Mouse (Mus musculus) gastrocnemius, postnatal 14 days (tissue): ENCODE measurements at regions not wholly inside any gene's neighbourhood (a gene's known extent, or its start where the extent isn't known, plus 50 kb on each side); places are given as distances from the start of the nearest gene placed in this dataset.

Experiments
- DNase-seq: peaks from one replicate; pipeline ENCODE4 v3.0.0; 2021; ENCODE audit warnings: mixed read lengths
- intact Hi-C: fragments of 180-260 bp; cut with DNase I; formaldehyde crosslinking; loops from one replicate; pipeline ENCODE4 v1.15.1; 2025; ENCODE audit warnings: low total_unique reads

- intact Hi-C loops: no loop called here
- DNase-seq: no peak
Measured at GRCm38 (mm10) chr16:51315608-51316007, 715.4 kb upstream of the Cblb start.

DNA sequence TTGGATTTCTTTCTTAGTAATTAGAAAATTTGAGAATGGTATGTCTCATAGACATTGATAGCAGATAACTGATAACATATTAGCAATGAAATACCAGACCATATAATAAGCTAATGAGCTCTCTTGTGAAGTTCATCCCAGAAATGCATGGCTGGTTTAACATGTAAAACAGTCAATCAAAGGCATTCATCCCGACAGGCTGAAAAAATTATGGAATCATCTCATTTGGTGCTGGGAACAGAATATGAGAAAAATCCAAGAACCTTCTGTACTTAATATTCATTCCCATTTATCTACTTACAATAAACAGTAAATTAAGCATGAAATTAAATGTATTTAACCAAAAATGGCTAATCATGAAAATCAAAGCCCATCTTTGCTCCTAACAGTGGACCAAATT lies 698.8 kb upstream of the Cblb start:
- no peak for DNase-seq
- intact Hi-C loops: no loop called here

DNA sequence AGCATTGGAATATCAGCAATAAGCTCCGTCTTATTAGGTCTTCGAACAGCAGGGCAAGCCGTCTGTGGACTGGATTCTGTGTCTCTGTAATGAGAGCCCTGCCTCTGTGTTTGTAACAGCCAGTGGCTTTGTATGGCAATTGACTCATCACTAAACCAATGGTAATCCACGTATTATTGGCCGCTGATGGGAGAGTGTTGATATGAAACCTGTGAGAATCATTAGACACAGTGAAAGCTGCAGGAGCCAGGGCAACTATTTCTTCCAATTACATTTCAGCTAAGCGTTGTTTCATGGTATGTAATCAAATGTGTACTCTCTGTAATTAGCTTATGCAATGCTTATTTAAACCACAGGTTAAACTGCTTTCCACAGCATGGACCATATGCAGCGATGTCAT lies 696.1 kb upstream of the Cblb start:
- intact Hi-C loops: no loop called here
- no peak for DNase-seq

DNA sequence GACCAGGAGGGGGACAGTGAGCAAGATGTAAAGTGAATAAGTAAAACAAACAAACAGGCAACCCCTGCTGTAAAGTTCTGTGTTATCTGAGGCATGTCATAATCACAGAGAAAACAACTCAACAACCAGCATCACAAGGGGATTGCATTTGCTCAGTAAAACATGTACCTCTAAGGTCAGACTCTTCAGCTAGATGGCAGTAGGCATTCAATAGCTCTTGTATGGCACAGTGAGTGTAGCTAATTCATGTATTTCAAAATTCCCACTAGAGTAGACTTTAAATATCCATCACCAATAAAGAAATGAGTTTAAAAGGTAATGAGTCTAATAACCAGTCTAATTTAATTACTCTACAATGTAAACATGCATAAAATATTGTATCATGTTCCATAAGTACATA lies 683.9 kb upstream of the Cblb start:
- no peak for DNase-seq
- intact Hi-C loops: no loop called here

- no peak for DNase-seq
- intact Hi-C loops: no loop called here
Measured at GRCm38 (mm10) chr16:51352151-51352550, 678.9 kb upstream of the Cblb start.

- no peak for DNase-seq
- intact Hi-C loops: no loop called here
Measured at GRCm38 (mm10) chr16:51353791-51354190, 677.2 kb upstream of the Cblb start.

DNA sequence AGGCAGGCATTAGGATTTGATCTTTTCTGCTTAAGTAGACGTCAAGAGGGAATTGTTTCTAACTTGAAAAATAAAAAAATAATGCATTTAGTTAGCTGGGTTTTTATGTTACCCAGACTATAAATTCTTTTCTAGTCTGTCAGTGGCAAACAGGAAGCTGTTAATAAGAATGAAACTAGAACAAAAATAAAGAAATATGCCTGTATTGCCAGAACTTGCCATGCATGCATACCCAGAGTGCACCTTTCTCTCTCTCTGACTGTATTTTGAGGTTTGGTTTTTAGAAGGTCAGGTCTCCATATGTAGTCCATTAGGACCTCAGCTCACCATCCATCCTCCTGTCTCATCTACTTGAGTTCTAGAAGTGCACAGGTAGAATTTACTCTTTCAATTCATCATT lies 661.0 kb upstream of the Cblb start:
- intact Hi-C loops: loop anchor here (10.0 kb wide), 1 partner anchor 255 kb away; no protein-coding TSS in a partner anchor
- no peak for DNase-seq

DNA sequence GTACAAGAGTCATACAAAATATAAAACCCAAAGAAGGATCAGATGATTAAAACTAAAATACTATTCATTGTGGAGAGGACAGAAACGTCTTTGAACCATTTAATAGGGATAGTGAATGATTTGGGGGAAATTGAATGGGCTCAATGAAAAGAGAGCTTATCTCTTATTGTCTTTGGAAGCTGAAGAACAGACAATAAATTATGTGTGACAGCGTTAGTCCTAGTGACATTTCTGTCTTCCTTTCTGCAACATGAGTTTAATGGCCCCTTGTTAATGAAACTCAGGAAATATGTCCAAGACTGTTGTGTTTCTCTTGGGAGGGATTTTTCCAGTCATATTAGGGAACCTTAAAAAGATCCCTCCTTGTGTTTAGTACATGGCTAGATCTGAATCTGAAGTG lies 644.6 kb upstream of the Cblb start:
- no peak for DNase-seq
- intact Hi-C loops: no loop called here

DNA sequence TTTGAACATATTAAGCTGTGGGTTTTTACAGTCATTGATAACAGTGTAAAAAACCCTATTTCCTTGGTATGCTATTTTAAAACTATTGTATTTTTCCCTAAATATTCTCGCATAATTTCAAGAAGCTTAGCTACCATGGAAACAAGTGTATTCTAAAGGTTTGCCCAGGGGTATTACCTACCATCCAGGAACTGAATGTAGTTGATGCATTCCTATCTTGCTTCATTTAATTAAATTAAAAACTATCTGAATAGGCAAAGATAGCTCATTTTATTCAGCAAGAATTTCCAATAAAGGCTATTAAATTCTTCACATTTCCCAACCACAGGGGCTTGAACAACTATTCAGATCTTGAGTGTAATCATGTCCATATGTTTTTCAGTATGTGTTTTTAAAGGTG lies 643.5 kb upstream of the Cblb start:
- intact Hi-C loops: no loop called here
- no peak for DNase-seq

DNA sequence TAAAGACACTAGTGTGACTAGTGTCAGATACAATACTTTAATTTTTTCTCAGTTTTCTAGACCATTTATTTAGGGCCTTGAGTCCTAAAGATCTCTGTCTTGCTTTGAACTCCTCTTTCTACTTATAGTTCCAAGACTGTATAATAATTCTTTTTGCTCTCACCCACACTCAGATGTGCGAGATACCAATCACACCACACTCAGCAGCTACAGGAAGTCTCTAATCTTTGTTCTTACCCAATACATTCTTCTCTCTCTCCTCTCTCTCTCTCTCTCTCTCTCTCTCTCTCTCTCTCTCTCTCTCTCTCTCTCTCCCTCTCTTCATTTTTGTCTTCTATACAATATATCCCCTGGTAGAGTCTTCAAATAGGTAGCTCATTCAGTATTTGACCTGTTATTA lies 637.2 kb upstream of the Cblb start:
- intact Hi-C loops: no loop called here
- DNase-seq: no peak
